Mouse (Mus musculus) midbrain, postnatal 0 days (tissue): ENCODE results near the gene Nelfe. TPM values are rescaled to one million over a fixed set of nuclear protein-coding genes. Genes with fewer than 3 reads are reported as not detected.

Experiments used
- ATAC-seq: fragments of 200-750 bp; cut with Nextera tagmentation; 2 replicates; pipeline ENCODE4 v1.8.0; 2017; ENCODE audit warnings: moderate number of reproducible peaks, mild to moderate bottlenecking, moderate TSS enrichment, moderate library complexity; ENCODE audit not compliant: low FRiP score
- DNase-seq: peaks from one replicate; pipeline ENCODE4 v3.0.0-alpha.2; 2015; ENCODE audit warnings: low spot score
- H3K27ac ChIP-seq: fragments of 300-500 bp; sonication (generic); 2 replicates; pipeline ENCODE4 v1.5.1; 2014; ENCODE audit warnings: low read depth, mild to moderate bottlenecking, low read length, mixed read lengths
- H3K27me3 ChIP-seq: fragments of 300-500 bp; sonication (generic); 2 replicates; pipeline ENCODE4 v1.6.1; 2014; ENCODE audit warnings: low read length, control low read depth, mixed read lengths; ENCODE audit not compliant: insufficient read depth
- H3K36me3 ChIP-seq: fragments of 300-500 bp; sonication (generic); 2 replicates; pipeline ENCODE4 v1.6.1; 2014; ENCODE audit warnings: low read length, control low read depth, mixed read lengths; ENCODE audit not compliant: insufficient read depth
- H3K4me1 ChIP-seq: fragments of 300-500 bp; sonication (generic); 2 replicates; pipeline ENCODE4 v1.6.1; 2014; ENCODE audit warnings: mild to moderate bottlenecking, control low read depth, antibody characterized with exemption, low read length, mixed read lengths; ENCODE audit not compliant: insufficient read depth
- H3K4me2 ChIP-seq: fragments of 300-500 bp; sonication (generic); 2 replicates; pipeline ENCODE4 v1.6.1; 2014; ENCODE audit warnings: low read depth, mild to moderate bottlenecking, low read length, mixed read lengths; ENCODE audit not compliant: poor library complexity, severe bottlenecking
- H3K4me3 ChIP-seq: fragments of 300-500 bp; sonication (generic); 2 replicates; pipeline ENCODE4 v1.5.1; 2014; ENCODE audit warnings: low read depth, mild to moderate bottlenecking, low read length, moderate library complexity
- H3K9ac ChIP-seq: fragments of 300-500 bp; sonication (generic); replicated peaks from 2 replicates; pipeline ENCODE4 v1.6.1; 2014; ENCODE audit warnings: mild to moderate bottlenecking, low read length, moderate library complexity, mixed read lengths; ENCODE audit not compliant: poor library complexity, severe bottlenecking
- H3K9me3 ChIP-seq: fragments of 300-500 bp; sonication (generic); 2 replicates; pipeline ENCODE4 v1.6.1; 2016; ENCODE audit warnings: low read length, control low read depth
- CTCF ChIP-seq: IDR thresholded peaks from 2 replicates; pipeline ENCODE4 v1.5.1; 2016; ENCODE audit warnings: antibody characterized with exemption, mild to moderate bottlenecking
- WGBS: fragments of 180-500 bp; shearing (Covaris S2); extraction: QIAGEN DNeasy Blood & Tissue Kit; methylation state at CpG from one replicate; pipeline ENCODE4 v1.1.7; 2014; 5-methylcytosine and 5-hydroxymethylcytosine counted together
- polyA plus RNA-seq: library from polyadenylated mRNA; unstranded; fragments of >200 nt; fragmentation: Nextera tagmentation; extraction: Ambion mirVana; gene quantifications from 2 replicates; pipeline ENCODE4 v1.2.1, GENCODE M21; 2015
- total RNA-seq: library from RNA; depleted of rRNA; stranded (reverse); fragments of >200 nt; gene quantifications from 2 replicates; pipeline ENCODE4 v1.2.3, GENCODE M21; 2014

Nelfe gene
- total and polyA plus RNA-seq, 2 experiments from 2014 or later = 35.1 to 60.2 TPM

GRCm38 (mm10) chr17:34853511-34853910, 3.3 kb downstream of the Nelfe start:
- Histone ChIP-seq H3K9me3 (no peaks in the 10 kb centered on the region), H3K4me3 (no peak overlapping the region), H3K36me3 (peaks cover 35% of the 10 kb centered on the region), H3K27ac (no peak overlapping the region), H3K4me2 (no peak overlapping the region), H3K27me3 (no peaks in the 10 kb centered on the region), H3K9ac (no peak overlapping the region), H3K4me1 (peaks cover 10% of the 10 kb centered on the region)
- WGBS = 79% methylated on average over 8 of the region's 8 CpGs
- ATAC-seq = no peak
- no peak for DNase-seq
- TF ChIP-seq CTCF = no peak

GRCm38 (mm10) chr17:34854761-34855160, 4.6 kb downstream of the Nelfe start:
- 84% methylated on average over 3 of the region's 3 CpGs for WGBS
- no peak overlapping the region for H3K27ac ChIP-seq

GRCm38 (mm10) chr17:34855825-34856224, 5.6 kb downstream of the Nelfe start:
- Histone ChIP-seq H3K4me1 (peaks cover 4% of the 10 kb centered on the region; the same call in 1 of the 2 replicates), H3K9ac (no peak overlapping the region), H3K4me2 (no peak overlapping the region), H3K4me3 (no peak overlapping the region), H3K36me3 (peaks cover 35% of the 10 kb centered on the region), H3K27ac (no peak overlapping the region), H3K9me3 (no peaks in the 10 kb centered on the region), H3K27me3 (no peaks in the 10 kb centered on the region)
- WGBS = 33% methylated on average over 3 of the region's 3 CpGs
- ATAC-seq (no peak), DNase-seq (peak; percentile 45)
- peak; percentile 81 for TF ChIP-seq CTCF

More at GRCm38 (mm10) chr17:34854761-34855160, 4.6 kb downstream of the Nelfe start:
- Histone ChIP-seq H3K9me3 (no peaks in the 10 kb centered on the region), H3K4me1 (peaks cover 6% of the 10 kb centered on the region; the same call in 1 of the 2 replicates), H3K9ac (no peak overlapping the region), H3K4me2 (no peak overlapping the region), H3K4me3 (no peak overlapping the region), H3K27me3 (no peaks in the 10 kb centered on the region), H3K36me3 (peaks cover 35% of the 10 kb centered on the region)
- no peak for ATAC-seq
- DNase-seq = no peak
- TF ChIP-seq CTCF = no peak

GRCm38 (mm10) chr17:34858670-34859069, 8.5 kb downstream of the Nelfe start:
- peaks cover 22% of the 10 kb centered on the region for H3K36me3 ChIP-seq
- H3K9ac ChIP-seq = no peak overlapping the region
- DNase-seq (no peak), ATAC-seq (no peak)
- no peak overlapping the region for H3K27ac ChIP-seq
- H3K4me3 ChIP-seq = no peak overlapping the region
- no peaks in the 10 kb centered on the region for H3K27me3 ChIP-seq
- H3K9me3 ChIP-seq = no peaks in the 10 kb centered on the region
- no peak overlapping the region for H3K4me2 ChIP-seq
- TF ChIP-seq CTCF = no peak
- WGBS = 83% methylated on average over 4 of the region's 4 CpGs
- no peaks in the 10 kb centered on the region for H3K4me1 ChIP-seq

- 89% methylated on average over 9 of the region's 9 CpGs for WGBS
These were observed 10.3 kb downstream of the Nelfe start for GRCm38 (mm10) chr17:34860514-34860913.

GRCm38 (mm10) chr17:34861704-34862415, 11.7 kb downstream of the Nelfe start:
- H3K9ac ChIP-seq = no peak overlapping the region
- TF ChIP-seq CTCF = no peak
- no peak for ATAC-seq
- H3K4me1 ChIP-seq = no peaks in the 10 kb centered on the region
- DNase-seq = no peak
- H3K36me3 ChIP-seq = no peaks in the 10 kb centered on the region
- H3K27me3 ChIP-seq = no peaks in the 10 kb centered on the region
- no peak overlapping the region for H3K27ac ChIP-seq
- H3K4me2 ChIP-seq = no peak overlapping the region
- no peak overlapping the region for H3K4me3 ChIP-seq
- no peaks in the 10 kb centered on the region for H3K9me3 ChIP-seq
- WGBS = 74% methylated on average over 13 of the region's 13 CpGs

More at GRCm38 (mm10) chr17:34860514-34860913, 10.3 kb downstream of the Nelfe start:
- Histone ChIP-seq H3K4me3 (no peak overlapping the region), H3K9ac (no peak overlapping the region), H3K4me2 (no peak overlapping the region), H3K9me3 (no peaks in the 10 kb centered on the region), H3K4me1 (no peaks in the 10 kb centered on the region), H3K27me3 (no peaks in the 10 kb centered on the region), H3K36me3 (peaks cover 6% of the 10 kb centered on the region), H3K27ac (no peak overlapping the region)
- ATAC-seq = no peak
- TF ChIP-seq CTCF = no peak
- no peak for DNase-seq
